Mouse (Mus musculus) cerebellum, postnatal 14 days (tissue): Measurements from ENCODE around the gene Mast4.

Experiments
- DNase-seq, 2 experiments: peaks; one replicate each; pipeline ENCODE4 v3.0.0; 2021; ENCODE audit warnings: mixed read lengths in 2 of 2

Gene Mast4

DNA sequence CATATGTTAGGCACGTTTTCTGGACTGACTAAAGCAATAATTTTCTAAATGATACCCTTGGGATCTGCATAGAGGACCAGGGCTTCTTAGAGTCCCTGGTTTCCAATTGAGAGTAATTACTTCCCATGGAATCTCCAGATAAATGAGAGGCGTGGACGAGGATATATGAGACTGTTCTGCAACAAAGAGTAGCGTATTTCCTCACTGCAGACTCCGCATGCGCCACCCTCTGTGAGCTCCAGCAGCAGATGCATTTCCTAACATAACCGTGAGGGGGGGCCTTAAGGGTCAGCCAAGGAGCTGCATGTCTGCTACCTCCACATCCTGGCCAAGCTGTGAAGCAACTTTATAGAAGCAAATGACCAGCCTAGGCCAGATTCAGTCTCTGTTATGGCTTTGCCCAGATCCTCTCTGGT is 559.5 kb downstream of the Mast4 start:
- DNase-seq, result no peak

DNA sequence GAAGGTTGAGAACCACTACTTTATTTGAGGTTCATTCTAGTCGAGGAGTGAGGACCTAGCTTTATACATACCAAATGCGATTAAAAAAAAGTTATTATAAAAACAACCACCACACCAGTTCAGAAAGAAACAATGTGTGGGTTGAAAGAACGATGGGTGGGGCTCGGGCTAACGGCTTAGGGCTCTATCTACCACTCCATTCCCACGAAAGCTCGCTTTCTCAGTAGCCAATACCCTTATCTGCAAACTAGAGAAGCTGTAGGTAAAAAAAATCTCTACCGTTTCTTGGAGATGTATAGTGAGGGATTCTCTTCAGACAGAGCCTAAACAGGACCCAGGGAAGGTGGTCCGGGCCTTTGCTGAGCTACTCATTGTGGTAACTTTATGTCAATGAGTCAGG is 561.1 kb downstream of the Mast4 start:
- DNase-seq, result no peak

DNA sequence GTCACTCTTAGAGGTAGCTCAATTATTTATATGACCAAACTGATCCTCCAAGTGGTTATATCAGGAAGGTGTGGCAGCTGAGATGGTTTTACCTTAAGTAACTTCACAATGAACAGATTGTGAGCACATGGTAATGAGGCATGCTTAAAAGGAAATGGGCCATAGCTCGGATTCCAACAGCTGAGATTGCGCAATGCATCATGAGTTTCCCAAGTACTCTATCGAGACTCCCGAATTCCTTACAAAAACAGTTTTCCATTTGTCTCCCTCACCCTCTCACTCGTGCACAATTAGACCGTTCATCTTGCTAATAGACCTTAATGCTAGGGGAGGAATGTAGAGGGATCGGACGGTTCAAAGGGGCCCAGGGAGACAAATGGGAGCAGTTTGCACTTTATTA is 564.1 kb downstream of the Mast4 start:
- DNase-seq, result no peak

DNA sequence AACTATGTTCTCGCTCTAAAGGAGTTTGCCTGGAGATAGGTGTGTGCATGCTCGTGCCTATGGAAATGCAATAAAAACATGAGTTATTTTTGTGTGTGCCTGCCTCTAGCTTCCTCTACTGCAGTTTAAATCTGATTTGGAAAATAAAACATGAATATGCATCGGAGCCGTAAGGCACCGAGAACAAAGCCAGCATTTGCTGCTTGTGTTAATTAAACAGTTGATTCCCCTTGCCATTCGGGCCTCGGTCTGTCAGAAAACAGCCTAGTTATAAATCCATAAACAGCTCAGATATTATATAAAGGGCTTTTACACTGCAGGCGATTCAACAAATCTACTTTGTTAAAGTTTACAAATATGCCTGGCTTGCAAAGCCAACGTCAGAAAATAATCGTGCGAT is 565.8 kb downstream of the Mast4 start:
- DNase-seq, result no peak

DNA sequence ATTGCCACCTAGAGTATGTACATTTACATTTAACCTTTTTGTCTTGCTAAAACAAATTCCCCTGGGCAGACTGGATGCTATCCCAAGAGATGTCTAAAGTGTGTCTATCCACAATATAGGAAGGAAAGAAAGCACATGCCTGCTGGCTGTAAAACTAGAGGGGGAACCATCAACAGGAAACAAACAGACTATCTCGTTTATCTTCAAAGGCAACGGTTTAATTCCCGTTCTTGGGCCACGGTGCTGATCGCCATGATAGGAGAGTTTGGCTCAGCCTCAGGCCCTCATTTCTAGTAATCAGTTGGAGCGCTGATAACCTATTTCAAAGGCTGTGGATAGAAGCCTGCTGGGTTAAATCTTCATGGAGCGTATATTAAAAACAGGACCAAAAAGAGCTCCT is 567.2 kb downstream of the Mast4 start:
- no peak for DNase-seq

DNA sequence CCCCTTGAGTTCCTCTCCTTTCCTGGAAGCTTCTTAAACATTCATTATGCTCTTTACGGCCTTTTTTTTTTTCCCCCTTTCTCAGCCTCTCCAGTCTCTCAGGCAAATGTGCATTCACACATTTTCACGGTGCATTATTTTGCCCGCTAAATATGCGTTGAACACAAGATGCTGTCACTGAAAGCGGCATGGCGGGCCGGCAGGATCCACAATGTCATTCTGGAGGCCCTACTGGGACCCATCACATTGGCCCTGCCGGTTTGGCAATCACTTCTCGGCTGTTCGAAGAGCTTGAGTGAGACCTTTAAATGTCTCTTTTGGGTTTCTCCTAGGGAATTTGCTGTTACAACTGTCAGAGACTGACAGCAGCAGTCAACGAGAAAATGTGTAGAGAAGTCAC is 569.1 kb downstream of the Mast4 start:
- DNase-seq, result no peak

DNA sequence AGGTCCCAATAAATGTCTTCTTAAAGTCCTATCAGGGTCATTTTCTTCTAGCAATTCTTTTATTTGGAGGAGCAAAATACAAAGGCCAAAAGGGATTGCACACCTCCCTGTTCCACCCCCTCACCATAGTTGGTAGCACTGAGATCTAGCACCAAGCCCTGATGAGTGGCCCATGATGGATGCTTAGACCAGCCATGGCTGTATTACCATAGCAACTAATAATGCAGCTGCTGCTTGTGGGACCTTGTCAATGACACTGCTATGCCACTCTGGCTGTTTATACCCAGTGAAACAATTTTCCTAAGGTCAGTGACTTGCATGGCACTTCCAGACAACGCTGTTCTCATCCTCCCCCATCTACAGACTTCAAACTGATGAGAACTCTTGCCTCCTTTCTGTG is 570.1 kb downstream of the Mast4 start:
- no peak for DNase-seq

- no peak for DNase-seq
Measured at GRCm38 (mm10) chr13:102762203-102762602, 572.1 kb downstream of the Mast4 start.

DNA sequence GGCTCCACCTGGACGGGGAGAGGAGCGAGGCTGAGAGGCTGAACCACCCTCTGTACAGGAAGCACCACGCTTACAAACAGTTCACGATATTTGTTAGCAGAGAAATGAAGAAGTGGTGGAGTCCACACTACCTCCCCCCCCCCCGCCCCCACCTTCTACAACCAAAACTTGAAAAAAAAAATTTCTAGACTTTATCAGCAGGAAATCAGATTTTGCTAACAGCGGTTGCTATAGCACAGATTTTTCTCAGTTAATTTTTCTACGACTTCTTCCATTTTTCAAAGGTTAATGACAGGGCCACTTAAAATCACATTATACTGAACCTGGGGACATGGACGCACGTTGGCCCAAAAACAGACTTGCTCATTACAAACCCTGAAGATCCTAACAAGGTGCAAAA is 572.9 kb downstream of the Mast4 start:
- DNase-seq, result no peak

DNA sequence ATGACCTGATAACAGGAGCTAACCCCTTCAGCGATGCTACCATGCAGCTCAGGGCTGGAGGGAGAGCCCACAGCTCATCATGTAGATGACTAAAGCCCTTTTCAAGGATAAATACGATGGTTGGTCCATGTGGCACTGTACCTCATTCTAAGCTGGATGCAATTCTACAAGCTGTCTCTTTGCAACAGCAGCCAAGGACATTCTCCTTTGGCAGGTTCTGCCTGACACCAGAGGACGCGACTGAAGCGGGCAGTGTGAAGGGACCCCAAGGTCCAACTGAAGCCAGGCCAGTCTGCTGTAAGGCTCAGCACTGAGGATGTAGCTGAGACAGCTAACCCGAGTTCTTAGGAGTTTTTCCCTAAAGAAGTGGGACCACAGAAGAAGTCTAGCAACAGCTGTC is 576.3 kb downstream of the Mast4 start:
- DNase-seq, result peak in 1 of 2 experiments; percentile 18

DNA sequence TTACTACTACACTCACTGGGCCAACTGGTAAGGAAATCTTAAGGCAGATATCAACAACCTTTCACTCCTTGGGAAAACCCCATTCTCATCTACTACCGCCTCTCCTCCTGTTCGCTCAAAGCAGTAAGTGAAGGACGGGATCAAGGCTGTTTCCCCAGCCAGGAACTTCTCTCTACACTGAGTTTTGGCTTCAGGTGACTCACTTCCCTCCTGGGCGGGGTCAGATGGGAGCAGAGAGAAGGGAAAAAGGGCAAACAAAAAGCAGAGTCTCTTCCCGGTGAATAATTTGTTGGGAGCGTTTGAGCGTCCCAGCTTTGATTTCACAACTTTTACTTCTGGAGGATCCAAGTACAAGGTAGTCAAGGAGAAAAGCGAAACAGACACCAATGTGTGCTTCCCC is 578.2 kb downstream of the Mast4 start:
- no peak for DNase-seq

- no peak for DNase-seq
Measured at GRCm38 (mm10) chr13:102755124-102755523, 579.2 kb downstream of the Mast4 start.

GRCm38 (mm10) chr13:102753714-102754556 is 580.4 kb downstream of the Mast4 start:
- DNase-seq, result no peak

- no peak for DNase-seq
Measured at GRCm38 (mm10) chr13:102749891-102750290, 584.4 kb downstream of the Mast4 start.

DNA sequence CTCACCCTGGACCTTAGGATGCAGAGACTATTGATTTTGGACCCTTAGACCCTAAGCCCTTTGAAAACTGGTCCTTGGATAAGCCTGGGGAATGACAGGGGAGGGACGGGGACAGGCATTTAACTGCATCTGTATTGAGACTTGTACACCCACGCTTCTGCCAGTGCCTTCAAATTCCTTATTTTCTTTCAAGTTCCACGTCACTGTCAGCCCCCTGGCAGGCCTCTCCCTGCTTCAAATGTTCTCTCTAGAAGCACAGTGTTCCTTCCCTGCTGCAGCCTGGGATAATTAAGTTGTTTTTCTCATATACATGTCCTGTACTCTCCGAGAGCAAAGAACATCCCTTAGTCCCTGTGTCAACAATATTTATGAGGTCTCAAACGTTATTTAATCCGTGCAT is 585.1 kb downstream of the Mast4 start:
- DNase-seq, result no peak

DNA sequence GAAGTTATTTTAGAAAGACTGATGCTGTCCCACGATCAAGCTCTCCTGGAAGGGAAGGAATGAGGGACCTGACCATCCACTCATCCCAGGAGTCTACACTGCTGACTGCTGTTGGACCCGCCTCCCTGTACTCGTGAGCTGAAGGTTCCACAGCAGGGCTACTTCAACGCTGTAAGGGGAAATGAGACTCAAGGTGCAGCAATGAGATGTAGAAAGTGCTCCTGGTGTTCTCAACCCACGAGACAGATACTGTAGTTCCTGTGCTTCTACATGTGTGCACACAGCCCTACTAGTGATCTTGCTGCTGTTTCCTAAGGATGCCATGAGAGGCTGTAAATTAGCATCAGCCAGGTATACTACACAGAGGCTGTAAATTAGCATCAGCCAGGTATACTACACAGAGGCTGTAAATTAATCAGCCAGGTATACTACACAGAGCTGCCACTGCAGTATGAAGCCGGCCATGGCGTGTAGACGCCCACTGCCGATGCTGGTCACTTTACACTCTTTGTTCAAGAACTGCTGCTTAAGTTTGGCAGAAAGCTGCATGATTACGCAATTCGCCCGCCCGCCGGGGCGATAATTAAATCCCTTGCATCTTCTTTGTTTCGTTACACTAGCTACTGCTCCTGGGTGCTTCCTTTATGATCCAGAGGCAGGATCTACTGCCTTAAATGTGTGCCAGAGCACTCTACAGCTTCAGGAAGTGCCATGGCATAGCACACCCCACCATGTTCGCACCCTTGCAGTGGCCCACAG is 587.3 kb downstream of the Mast4 start:
- DNase-seq, result no peak

- DNase-seq, result no peak
Measured at GRCm38 (mm10) chr13:102745626-102746342, 588.5 kb downstream of the Mast4 start.

DNA sequence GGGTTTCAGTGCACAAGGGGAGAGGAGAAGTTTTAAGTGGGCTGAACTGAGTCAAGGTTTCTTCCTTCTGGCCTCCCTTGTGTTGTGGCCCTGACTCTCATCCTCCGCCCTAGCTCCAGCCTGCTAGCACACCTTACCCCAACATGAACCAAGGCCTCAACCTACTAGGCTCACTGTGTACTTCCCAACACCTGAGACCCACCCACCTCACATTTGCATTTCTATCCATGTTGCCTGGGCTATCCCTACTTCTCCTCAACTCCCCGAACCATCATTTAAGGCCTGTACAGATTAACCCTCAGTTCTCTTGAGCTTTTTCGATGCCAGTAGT is 589.1 kb downstream of the Mast4 start:
- no peak for DNase-seq

DNA sequence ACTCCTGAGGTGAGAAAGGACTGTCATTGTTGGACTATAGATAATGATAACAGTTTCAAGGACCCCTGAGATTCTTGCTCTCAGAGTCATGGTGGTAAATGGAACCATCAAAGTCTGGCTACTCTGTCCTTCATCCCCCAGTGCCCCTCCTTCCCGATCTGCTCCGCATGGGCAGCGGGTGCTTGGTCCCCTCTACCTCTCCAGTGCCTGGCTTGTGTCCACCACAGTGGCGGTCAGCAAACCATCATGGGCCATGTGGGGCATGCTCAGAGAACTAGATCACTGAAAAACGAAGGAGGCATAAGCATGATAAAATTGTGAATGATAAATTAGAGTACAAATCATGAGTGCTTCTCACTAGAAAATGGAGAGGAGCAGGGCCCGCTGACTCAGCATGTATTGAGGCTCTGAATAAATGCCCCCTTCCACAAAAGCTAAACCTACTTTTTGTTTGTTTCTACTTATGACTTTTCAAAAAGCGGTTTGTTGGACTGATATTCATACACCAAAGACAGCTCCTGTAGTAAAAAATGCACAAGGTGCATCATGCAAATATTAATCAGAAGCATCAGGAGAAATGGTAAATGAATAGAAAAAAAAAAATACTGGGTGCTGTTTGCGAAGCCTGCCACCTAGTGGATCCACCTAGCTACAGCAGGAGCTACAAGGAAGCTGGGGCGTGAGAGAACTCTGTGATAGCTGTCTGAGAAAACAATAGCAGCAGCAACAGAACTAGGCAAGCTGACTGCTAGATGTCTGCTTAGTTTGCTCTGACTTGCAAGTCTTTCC is 589.6 kb downstream of the Mast4 start:
- peak; percentile 59 to 67 for DNase-seq

- no peak for DNase-seq
Measured at GRCm38 (mm10) chr13:102739720-102740535, 594.4 kb downstream of the Mast4 start.

DNA sequence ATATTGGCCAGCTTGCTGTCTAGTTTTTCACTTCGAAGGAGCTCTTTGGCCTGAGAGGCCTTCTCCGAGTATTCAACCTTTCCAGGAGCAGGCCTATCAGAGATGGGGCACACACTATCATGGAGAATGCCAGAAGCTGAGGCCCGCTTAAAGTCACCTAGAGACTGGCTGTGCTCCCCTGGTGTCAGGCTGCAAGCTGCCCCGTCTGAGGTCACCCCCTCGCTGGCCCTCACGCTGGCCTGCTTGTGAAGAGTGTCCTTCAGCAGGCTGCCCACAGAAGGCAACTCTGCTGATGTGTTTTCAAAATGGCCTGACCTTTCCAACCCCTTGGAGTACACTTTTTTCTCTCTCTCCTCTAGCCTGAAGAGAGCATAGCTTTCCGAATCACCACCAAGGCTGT is 596.5 kb downstream of the Mast4 start:
- DNase-seq, result no peak

DNA sequence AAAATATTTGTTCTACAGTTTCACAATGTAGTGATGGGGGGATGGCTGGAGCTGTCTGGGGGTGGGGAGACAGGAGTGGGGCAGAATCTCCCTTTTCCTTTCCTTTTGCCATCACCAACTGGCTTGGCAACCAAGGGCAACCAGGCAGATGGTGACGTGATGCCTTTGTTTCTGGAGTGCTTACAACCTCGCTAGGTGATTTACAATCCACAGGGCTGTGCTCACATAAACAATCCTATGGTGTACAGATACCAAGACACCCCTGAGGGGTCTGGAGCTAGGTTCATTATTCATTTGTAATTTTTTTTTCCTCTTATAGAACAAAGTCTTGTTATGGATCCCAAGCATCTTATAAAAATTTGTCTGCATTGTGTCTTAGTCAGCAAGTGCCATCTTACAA is 601.2 kb downstream of the Mast4 start:
- DNase-seq, result peak in 1 of 2 experiments; percentile 15
